ENCODE assay signal across 8 mouse cellular contexts in genomic region chr7:142610627-142611406, GRCm38 (mm10). TPM values are rescaled to one million over a fixed set of nuclear protein-coding genes. Genes with fewer than 3 reads are reported as not detected.
DNase-seq lines count a peak whose midpoint lies in the region; ATAC-seq and TF ChIP-seq lines count a peak whose summit lies in the region.
"Had no signal": no experiment of that assay in that cellular context is flagged by ENCODE, and none has a peak within 500 bp of the region (broad histone marks: within the 10 kb centered on the region; RNA-seq: fewer than 3 reads in every experiment).

No protein-coding gene starts in this region.

- TF ChIP-seq POLR2A in spleen, adult 2 months (IDR thresholded peaks at IDR 0.05; ENCODE audit: low read depth, low read length), result no peak

- peak overlapping the region; percentile 21; the same call in 1 of the 2 replicates for H3K27ac ChIP-seq in forebrain, embryonic 14.5 days (ENCODE audit: low read depth, low read length)
- peak overlapping the region; percentile 74 for H3K27ac ChIP-seq in hindbrain, embryonic 13.5 days
- no peak overlapping the region for H3K27ac ChIP-seq in spleen, adult 2 months (ENCODE audit: insufficient read depth, low read length)

- H3K9me3 ChIP-seq in forebrain, embryonic 14.5 days (replicated peaks; ENCODE audit: control insufficient read depth, low read length), result no peaks in the 10 kb centered on the region
- H3K9me3 ChIP-seq in hindbrain, embryonic 13.5 days, result no peaks in the 10 kb centered on the region

- intact Hi-C loops in left cerebral cortex, postnatal 25 days (cut with DNase I), result loop anchor here (1.0 kb wide), 1 partner anchor 61 kb away; no protein-coding TSS in a partner anchor

- no peak overlapping the region for H3K4me3 ChIP-seq in forebrain, embryonic 14.5 days (ENCODE audit: low read depth, low read length)
- no peak overlapping the region; the same call in 1 of the 2 replicates for H3K4me3 ChIP-seq in hindbrain, embryonic 13.5 days
- H3K4me3 ChIP-seq in spleen, adult 2 months (ENCODE audit: extremely low read depth, insufficient read depth, insufficient read length), result no peak overlapping the region

- ATAC-seq in forebrain, embryonic 14.5 days, result peak; percentile 89
- peak; percentile 95 for ATAC-seq in hindbrain, embryonic 13.5 days (ENCODE audit: low FRiP score)
- peak; percentile 93 for ATAC-seq in megakaryocyte-erythroid progenitor cell, adult 5-6 weeks (replicated peaks; ENCODE audit: low FRiP score, low TSS enrichment, poor library complexity, severe bottlenecking)

- peaks cover 2% of the 10 kb centered on the region; the same call in 1 of the 2 replicates for H3K4me1 ChIP-seq in forebrain, embryonic 14.5 days (ENCODE audit: control insufficient read depth, insufficient read depth, low read length)
- peaks cover 13% of the 10 kb centered on the region for H3K4me1 ChIP-seq in hindbrain, embryonic 13.5 days (replicated peaks)
- no peaks in the 10 kb centered on the region for H3K4me1 ChIP-seq in spleen, adult 2 months (ENCODE audit: control insufficient read depth, insufficient read depth, insufficient read length)

- TF ChIP-seq CTCF in spleen, adult 2 months (IDR thresholded peaks at IDR 0.05; ENCODE audit: extremely low read depth, insufficient read depth, insufficient read length, insufficient replicate concordance), result peak; percentile 21; the same call in 1 of the 2 replicates

- H3K4me2 ChIP-seq in forebrain, embryonic 14.5 days (ENCODE audit: low read length), result peak overlapping the region; percentile 38
- H3K4me2 ChIP-seq in hindbrain, embryonic 13.5 days, result peak overlapping the region; percentile 35

- DNase-seq in R1 (ENCODE audit: low read depth, low spot score), result peak; percentile 91
- peak; percentile 68 for DNase-seq in c-Kit-positive CD71-positive TER-119-positive erythroid progenitor cells, embryonic 14.5 days (ENCODE audit: low spot score)
- DNase-seq in forebrain, embryonic 14.5 days (ENCODE audit: low spot score), result peak; percentile 80
- peak; percentile 28 to 40 for DNase-seq in left cerebral cortex, postnatal 25 days (ENCODE audit: low spot score in 2 of 2)
- DNase-seq in spleen, adult 2 months (ENCODE audit: low read depth in 1 of 2, low spot score in 2 of 2), result peak in 1 of 2 experiments; percentile 19

- no peaks in the 10 kb centered on the region for H3K36me3 ChIP-seq in forebrain, embryonic 14.5 days (ENCODE audit: control insufficient read depth, insufficient read depth, low read length)
- H3K36me3 ChIP-seq in hindbrain, embryonic 13.5 days, result 0 out of 2 replicates have a peak, but pooled peaks cover 3% of the 10 kb centered on the region
- H3K36me3 ChIP-seq in spleen, adult 2 months (ENCODE audit: control insufficient read depth, insufficient read depth, low read length), result no peaks in the 10 kb centered on the region

- under 1% methylated on average over 12 of the region's 12 CpGs for WGBS in forebrain, embryonic 14.5 days
- 3% methylated on average over 12 of the region's 12 CpGs for WGBS in hindbrain, embryonic 13.5 days
- 9% methylated on average over 12 of the region's 12 CpGs for WGBS in spleen, adult 2 months

- H3K9ac ChIP-seq in forebrain, embryonic 14.5 days (ENCODE audit: low read length), result no peak overlapping the region; the same call in 1 of the 2 replicates
- no peak overlapping the region for H3K9ac ChIP-seq in hindbrain, embryonic 13.5 days

- no peaks in the 10 kb centered on the region for H3K27me3 ChIP-seq in forebrain, embryonic 14.5 days (replicated peaks; ENCODE audit: control insufficient read depth, insufficient read depth, low read length)
- peaks cover 4% of the 10 kb centered on the region; the same call in 1 of the 2 replicates for H3K27me3 ChIP-seq in hindbrain, embryonic 13.5 days
- 0 out of 2 replicates have a peak, but pooled peaks cover 1% of the 10 kb centered on the region for H3K27me3 ChIP-seq in spleen, adult 2 months (ENCODE audit: control insufficient read depth, insufficient read depth, low read length)

RNA-seq across cellular contexts. Expression of gene Igf2, which starts 55.8 kb away (rescaled TPM):
- 74.0 and 89.8 TPM in 2 replicates for polyA plus RNA-seq in forebrain, embryonic 14.5 days (2014; fragmentation: Nextera tagmentation; extraction: Ambion mirVana)
- polyA plus RNA-seq in hindbrain, embryonic 13.5 days (2015; fragmentation: Nextera tagmentation; extraction: Ambion mirVana), result 179 and 205 TPM in 2 replicates
- total RNA-seq in left cerebral cortex, postnatal 25 days (2021), result 100 to 1,000 TPM; 104 to 130 TPM
- not detected in 2 replicates for total RNA-seq in megakaryocyte-erythroid progenitor cell, adult 5-6 weeks (2014; fragmentation: Nextera tagmentation)
- total RNA-seq in megakaryocyte-erythroid progenitor cell, adult 5-6 weeks (2017), result 0.46 TPM in 1 of 2 replicates, not detected in the other
- polyA plus RNA-seq in spleen, adult 2 months (2012; rRNA removed), result 13.9 and 16.6 TPM in 2 replicates

RNA-seq across cellular contexts. Expression of gene Gm49394, which starts 58.9 kb away (rescaled TPM):
- not detected in 2 replicates for polyA plus RNA-seq in forebrain, embryonic 14.5 days (2014; fragmentation: Nextera tagmentation; extraction: Ambion mirVana)
- polyA plus RNA-seq in hindbrain, embryonic 13.5 days (2015; fragmentation: Nextera tagmentation; extraction: Ambion mirVana), result not detected in 2 replicates
- not detected for total RNA-seq in left cerebral cortex, postnatal 25 days (2021)
- not detected in 2 replicates for total RNA-seq in megakaryocyte-erythroid progenitor cell, adult 5-6 weeks (2014; fragmentation: Nextera tagmentation)
- not detected in 2 replicates for total RNA-seq in megakaryocyte-erythroid progenitor cell, adult 5-6 weeks (2017)
- not detected in 2 replicates for polyA plus RNA-seq in spleen, adult 2 months (2012; rRNA removed)
- total RNA-seq: left cerebral cortex, adult 8-10 months had no signal
